Mouse (Mus musculus) bone marrow, adult 2 months (tissue): ENCODE results near the gene H1fx.

Experiments
- CTCF ChIP-seq: fragments of 200-500 bp; IDR thresholded peaks from 2 replicates; pipeline ENCODE4 v1.5.1; 2011; ENCODE audit warnings: low read length, control low read depth; ENCODE audit not compliant: control insufficient read depth, insufficient read depth
- POLR2A ChIP-seq: fragments of 200-500 bp; IDR thresholded peaks from 2 replicates; pipeline ENCODE4 v1.6.1; 2011; ENCODE audit warnings: low read depth, mild to moderate bottlenecking, control low read depth, low read length, borderline replicate concordance; ENCODE audit not compliant: control insufficient read depth

DNA sequence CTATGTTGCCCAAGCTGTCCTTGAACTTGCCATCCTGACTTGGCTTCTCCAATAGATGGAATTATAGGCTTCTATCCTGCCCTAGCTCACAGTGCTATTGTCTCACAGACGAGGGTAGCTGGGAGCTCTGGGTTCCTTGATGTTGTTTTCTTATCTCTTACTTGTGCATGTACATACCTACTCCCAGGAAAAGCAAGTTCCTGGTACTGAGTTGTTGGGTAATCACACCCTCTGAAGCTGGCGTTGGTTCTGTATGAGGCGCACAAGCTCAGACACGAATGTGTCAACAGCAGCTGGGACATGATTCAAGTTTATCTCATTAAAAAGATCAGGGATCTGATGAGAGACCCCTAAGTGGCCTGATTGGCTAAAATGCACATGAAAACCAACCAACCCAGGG is 22.0 kb upstream of the H1fx start:
- TF ChIP-seq CTCF (no peak), POLR2A (no peak)
